Mouse (Mus musculus) 3134 (cell line): ENCODE data around the gene Mab21l2.

ENCODE experiments used
- DNase-seq: peaks from one replicate; pipeline ENCODE4 v3.0.0-alpha.2; 2011; ENCODE audit warnings: low spot score; ENCODE audit not compliant: insufficient read length; ENCODE audit errors: extremely low read depth

Mab21l2 gene

DNA sequence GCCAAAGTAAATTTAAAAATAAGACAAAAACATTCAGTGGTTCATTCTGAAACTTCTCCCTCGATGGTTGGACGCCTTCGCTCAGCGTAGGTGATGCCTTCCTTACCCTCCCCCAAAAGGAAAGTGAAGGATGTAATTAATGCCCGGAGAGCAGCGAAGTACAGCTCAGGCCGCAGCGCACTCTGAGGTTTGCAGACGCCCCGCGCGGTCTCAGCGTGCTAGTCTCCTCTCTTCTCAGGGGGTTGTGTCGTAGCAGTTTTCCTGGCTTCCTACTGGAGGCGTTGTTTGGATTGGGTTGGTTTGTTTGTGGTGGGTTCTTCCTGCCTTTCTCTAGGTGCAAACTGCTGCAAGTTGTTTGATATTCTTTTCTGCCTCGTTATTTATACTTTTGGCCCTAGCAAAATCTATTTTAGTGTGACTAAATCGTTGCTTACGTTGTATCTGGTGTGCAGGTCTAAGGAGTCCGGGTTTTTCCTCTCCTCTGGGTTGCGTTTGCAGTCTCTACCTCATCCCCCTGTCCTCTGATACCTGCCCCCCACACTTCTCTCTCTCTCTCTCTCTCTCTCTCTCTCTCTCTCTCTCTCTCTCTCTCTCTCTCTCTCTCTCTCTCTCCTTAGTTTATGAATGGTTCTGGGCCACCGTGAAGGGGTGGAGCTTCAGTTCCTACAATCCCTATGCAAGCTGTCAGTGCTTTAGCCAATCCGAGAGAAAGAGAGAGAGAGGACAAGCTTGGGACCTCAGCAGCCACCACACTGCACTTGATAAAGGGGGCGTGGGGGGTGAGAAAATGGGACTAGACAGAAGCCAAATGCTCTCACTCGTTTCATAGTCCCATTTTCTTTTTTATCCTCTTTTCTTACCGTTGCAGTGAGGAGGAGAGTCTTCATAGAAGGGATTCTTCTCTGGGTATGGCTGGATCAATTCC is at the start of gene Mab21l2:
Mab21l2 (minus strand) TSS at position 539 of the 925 bp plus-strand sequence.
- DNase-seq = no peak

DNA sequence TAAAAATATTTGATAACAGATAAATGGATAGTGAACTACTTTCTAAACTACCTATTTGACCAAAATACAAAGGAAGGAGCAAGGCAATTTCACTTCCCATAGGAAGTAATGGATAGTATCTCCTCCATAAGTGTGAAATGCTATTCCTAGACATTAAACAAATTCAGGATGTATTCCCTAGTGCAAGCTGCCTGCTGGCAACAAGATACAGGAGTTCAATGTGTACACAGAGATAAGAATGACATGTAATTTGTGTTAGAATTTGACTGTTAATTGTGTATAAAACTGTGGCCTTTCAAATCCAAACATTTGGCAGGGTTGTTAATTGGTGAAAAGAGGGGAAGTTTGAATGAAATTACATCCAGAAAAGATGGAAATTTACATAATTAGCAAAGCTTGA is 26.9 kb upstream of the Mab21l2 start:
- no peak for DNase-seq

GRCm38 (mm10) chr3:86572519-86573244 is 24.3 kb upstream of the Mab21l2 start:
- no peak for DNase-seq

DNA sequence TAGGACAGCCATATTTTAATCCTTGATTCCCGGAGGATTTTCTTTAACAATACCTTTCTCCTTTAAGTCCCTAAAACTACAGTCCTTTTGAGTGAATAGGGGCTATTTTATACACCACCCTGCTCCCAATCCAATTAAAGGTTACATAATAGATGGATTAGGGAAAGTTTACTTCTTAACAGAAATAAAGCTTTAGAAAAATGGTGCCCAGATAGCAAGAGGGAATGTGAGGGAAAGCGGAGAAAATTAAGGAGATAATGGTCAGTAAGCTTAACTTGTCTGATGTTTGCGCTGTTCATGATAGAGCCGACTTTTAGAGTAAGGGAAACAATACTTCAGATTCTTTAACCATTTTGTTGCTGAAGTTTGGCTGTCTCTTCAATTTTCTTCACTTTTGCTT is 23.1 kb upstream of the Mab21l2 start:
- no peak for DNase-seq

DNA sequence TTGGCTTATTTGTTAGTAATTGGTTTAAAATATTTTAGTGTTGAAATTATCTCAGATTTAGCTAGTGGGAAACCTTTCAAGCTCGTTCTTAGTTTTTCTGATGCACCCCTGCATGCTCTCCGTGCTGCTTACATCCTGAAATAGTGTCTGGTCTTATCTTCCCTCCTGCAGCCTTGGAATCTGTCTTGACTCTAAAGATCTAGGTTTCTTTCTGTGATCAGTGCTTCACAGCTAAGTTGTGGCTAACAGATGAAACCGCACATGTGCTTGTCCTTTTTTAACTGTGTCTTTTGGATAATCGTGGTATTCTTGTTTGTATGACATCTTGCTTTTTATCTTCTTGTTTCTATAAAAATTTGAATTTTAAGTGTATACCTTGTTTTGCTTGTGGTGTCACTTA is 18.9 kb upstream of the Mab21l2 start:
- no peak for DNase-seq

- DNase-seq = no peak
Observed at GRCm38 (mm10) chr3:86561396-86561795, 13.0 kb upstream of the Mab21l2 start.

GRCm38 (mm10) chr3:86561023-86561344 is 12.6 kb upstream of the Mab21l2 start:
- no peak for DNase-seq

DNA sequence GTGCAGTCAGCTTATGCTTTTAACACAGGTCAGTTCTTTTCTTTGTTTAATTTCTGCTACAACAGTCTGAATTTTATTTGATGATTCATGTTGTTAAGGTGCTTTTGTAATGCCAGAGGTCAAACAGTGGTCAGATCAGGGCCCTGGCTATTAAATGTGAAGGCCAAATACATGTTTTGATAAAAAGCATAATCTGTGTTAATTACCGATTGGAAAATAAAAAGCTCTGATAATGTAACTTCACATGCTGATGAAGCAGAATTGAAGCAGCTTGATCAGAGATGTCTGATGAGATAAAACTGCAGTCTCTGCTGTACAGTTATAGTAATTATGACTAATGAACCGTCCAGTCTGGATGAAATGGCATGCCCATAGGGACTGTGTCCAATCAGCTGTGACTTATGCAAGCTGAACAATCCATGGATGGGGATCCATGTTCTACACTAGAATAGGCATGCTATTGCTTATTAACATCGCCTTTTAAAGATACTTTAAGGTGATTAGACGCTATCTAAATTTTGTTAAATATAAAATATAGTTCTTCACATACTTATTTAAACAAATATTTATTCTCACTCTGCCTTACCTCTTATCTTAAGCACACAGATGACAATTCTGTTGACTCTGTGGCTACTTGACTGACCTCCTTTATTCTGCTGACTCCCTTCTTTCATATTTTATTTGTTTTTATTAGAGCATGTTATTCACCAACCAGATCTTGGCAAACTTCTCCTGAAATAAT is 12.0 kb upstream of the Mab21l2 start:
- DNase-seq = no peak

DNA sequence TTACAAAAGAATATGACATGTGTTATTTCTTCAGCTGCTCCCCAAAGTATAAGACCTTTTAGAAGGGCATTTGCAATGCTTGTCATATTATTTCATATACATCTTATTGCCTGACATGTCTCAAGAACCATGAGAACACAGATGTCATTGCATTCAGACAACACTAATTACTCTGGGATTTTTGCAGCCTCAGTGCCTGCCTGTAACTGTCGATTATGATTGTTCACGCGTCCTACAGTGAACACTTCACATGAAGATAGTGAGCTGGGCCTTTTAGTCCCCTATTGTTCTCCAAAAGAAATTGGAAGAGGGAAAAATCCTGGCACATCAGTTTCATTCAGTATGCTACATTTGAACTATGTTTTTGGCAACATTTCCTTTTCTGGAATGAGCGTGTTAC is 11.2 kb upstream of the Mab21l2 start:
- DNase-seq = no peak

DNA sequence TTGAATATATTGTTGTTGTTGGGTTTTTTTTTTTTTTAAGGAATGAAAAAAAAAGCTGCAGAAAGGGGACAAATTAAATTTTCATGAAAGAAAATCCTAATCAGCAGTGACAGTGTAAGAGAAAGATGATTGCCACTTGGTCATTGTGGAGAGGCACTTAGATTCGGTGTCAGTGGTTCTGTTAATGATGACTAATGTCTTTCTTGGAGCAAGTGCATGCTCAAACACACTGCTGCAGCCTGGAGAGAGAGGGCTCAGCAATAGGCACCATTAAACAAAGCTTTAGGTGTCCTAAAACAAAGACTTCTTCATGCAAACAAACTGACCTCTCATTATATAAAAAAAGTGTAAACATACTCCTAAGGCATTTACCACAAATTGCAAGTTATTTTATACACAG is 10.5 kb upstream of the Mab21l2 start:
- no peak for DNase-seq

GRCm38 (mm10) chr3:86552170-86552569 is 3.7 kb upstream of the Mab21l2 start:
- no peak for DNase-seq

DNA sequence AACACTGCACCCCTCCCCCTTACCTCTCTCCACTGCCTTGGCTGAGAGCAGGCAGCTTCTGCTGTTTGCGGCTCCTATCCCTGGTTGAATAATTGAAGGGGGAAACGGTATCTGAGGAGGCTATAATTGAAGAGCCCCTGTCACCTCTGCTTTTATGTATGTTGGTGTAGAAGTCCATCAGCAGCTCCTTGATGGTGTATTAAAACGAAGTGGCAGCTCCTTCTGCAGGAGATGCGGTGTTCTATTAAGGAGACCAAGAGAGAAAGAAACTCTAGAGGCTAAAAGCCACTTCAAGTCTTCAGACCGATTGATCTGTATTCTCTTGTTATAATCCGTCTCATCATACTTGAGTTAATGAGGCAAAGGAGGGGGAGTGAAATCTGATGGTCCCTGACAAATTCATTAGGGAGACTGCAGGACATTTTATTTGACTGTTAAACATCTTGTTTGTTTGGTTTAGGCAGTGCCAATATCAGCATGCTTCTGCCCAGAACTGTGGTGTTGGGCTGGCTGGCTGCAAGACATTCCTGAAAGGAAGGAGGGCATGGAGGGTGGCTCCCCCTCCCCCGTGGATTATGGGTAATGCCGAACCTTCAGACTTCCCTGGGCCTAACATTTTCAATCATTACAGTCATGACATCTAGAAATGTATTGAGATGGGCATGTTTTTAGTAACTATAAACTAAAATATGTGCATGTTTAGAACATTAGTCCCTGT is 2.7 kb upstream of the Mab21l2 start:
- DNase-seq = no peak

DNA sequence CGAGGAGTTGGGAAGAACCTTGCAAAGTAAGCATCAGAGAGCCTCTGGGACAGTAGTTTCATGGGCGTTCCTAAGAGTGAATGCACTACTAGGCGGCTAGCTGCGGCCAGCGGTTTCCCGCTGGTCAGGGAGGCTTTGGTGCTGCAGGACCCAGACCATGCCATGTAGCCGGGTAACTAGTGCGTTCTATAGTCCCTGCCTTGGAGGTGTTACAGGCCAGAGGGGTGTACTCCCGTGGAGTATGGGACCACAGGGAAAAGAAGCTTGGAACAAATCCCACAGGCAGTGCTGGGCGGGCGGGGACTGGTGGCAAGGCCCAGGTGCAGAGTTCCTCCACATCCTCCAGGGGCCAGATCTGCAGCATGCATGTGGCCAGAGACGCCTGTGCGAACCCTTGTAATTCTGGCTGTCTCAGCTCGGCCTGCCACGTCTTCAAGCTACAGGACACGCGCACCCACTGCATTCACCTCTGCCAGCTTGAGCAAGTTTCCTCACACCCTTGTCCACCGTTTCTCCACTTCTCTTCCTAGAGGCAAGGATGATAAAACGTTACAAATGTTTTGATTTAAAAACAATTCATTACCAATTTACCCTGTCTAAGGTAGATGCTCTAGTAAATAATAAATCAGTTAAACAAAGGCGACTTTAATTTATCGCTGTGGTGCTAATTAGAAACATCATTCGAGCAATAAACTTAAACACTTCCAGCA is 2.0 kb upstream of the Mab21l2 start:
- no peak for DNase-seq

- no peak for DNase-seq
Observed at GRCm38 (mm10) chr3:86547251-86547791, 1.1 kb downstream of the Mab21l2 start.

GRCm38 (mm10) chr3:86546471-86547250 is 1.8 kb downstream of the Mab21l2 start:
- peak; percentile 19 for DNase-seq

GRCm38 (mm10) chr3:86545945-86546344 is 2.5 kb downstream of the Mab21l2 start:
- no peak for DNase-seq

DNA sequence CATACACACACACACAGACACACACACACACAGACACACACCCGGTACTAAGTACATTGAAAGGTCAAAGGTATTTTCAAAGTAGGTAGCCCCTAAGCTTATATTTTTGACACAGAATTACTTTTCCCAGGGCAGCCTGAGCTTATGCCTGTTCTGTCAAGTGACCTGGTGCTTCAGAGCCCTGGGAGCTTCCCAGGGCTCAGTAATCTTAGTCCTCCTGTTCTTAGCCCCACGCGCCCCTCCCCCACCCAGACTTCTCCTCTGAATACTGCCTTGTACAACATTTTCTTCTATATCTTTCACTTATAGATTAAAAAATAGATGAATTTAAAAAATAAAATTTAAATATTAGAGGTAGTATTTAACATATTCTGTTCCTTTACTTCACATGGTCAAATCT is 3.6 kb downstream of the Mab21l2 start:
- DNase-seq = no peak

DNA sequence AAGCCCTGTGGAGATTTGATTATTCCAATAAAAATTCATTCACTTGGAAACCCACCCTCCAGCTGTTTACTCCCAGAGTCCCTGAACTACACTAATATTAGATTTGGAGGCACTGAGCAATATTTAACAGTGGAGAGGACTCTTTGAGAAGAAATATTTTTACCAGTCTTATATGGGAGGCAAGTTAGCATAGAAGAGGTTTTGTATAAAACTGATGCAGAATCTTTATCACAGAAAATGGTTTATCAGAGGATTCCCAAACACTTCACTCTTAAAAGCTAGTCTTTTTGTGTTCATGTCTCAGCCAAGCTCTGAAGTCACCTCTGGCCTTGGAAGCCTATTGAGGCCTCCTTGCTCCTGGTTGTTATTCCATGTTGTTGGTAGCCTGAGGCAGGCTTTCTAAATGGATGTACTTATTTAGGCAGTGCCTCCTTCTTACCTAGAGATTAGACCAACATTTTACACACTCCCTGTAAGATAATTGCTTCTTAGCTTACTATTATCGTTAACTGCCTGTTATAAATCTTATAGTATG is 6.5 kb downstream of the Mab21l2 start:
- DNase-seq = no peak
